Mouse (Mus musculus) thymus, adult 2 months (tissue): ENCODE results near the gene Ptgfrn.

Experiments
- CTCF ChIP-seq: fragments of 200-500 bp; IDR thresholded peaks from 2 replicates; pipeline ENCODE4 v1.5.1; 2012; ENCODE audit warnings: mild to moderate bottlenecking, control low read depth, low read length, moderate library complexity, borderline replicate concordance; ENCODE audit not compliant: control insufficient read depth, poor library complexity, insufficient read depth; ENCODE audit errors: extremely low read depth
- POLR2A ChIP-seq: fragments of 200-500 bp; IDR thresholded peaks from 2 replicates; pipeline ENCODE4 v1.6.1; 2012; ENCODE audit warnings: mild to moderate bottlenecking, low read length, control low read depth, moderate library complexity; ENCODE audit not compliant: control insufficient read depth, poor library complexity, insufficient read depth; ENCODE audit errors: extremely low read depth

DNA sequence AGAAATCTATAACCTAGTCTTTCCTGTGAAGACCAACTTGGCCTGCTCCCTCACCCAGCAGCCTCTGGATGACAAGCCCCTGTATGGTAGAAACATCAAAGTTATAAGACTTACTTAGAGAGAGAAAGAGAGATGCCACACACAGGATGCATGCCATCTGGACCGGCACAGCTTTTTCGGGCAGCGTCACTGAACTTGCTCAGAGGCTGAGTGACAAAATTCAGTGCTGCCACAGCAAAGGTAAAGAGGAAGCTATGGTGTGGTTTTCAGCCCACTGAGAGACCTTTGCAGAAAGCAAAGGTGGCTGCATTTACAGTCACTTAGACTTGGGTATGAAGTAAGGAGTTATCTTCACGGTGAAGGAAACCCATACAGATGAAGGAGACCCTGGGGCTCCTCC, 80.7 kb downstream of the Ptgfrn start, which contains the start of gene Cd101:
- TF ChIP-seq CTCF, result no peak
- TF ChIP-seq POLR2A, result no peak
